Mouse (Mus musculus) c-Kit-negative CD71-positive TER-119-positive erythroid progenitor cells, embryonic 14.5 days (primary cell): Measurements from ENCODE around the gene Pnmal1.

ENCODE experiments used
- DNase-seq: peaks from one replicate; pipeline ENCODE4 v3.0.0-alpha.2; 2013; ENCODE audit warnings: low read depth, low spot score

Gene Pnmal1

DNA sequence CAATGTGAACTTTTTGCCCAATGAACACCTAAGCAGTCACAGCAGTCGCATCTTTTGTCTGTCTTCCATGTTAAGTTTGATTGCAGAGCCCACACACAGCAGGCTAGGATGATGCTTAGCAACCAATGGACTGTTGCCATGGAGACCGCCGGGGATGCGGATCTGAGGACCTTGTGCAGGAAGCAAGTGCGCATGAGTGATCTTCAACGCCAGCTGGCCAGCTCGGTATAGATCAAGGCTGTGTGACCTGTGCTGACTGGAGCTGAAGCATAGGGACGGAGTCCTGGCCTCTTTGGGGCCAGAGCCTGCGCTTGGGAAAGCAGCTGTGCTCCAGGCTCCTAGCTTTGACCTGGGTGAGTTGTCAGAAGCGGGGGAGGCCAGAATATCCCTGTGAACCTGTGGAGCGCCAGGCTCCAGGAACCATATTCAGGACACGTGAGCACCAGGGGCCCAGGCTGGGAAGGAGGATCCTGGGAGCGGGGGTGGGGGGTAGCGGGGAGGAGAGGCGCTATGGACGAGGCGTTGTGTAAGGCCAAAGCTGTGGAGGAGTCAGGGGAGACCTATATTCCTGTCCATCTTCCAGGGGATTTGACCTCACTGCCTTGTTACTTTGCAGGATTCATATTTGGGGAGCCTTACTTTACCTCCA, at the start of gene Pnmal1:
TSS of gene Pnmal1 (plus strand) at position 141 of the 649 bp plus-strand sequence.
- no peak for DNase-seq

DNA sequence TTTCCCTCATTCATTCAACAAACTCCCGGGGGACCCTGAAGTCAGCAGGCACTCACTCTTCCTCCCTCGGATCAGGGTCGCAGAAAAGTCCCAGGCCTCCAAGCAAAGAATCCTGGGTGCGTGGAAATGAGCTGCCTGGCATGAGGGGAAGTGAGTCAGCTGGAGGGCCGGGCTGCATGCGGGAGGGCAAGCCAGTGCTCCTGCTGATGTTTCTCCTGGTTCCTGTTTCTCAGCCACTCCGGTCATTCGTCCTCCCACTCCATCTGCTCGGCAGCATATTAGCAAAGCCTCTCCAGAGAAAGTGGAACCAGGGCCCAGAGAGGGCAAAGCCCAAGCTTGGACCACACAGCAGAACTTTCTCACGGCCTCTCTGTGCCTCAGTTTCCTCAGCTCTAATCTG, 49.6 kb upstream of the Pnmal1 start:
- DNase-seq = no peak

DNA sequence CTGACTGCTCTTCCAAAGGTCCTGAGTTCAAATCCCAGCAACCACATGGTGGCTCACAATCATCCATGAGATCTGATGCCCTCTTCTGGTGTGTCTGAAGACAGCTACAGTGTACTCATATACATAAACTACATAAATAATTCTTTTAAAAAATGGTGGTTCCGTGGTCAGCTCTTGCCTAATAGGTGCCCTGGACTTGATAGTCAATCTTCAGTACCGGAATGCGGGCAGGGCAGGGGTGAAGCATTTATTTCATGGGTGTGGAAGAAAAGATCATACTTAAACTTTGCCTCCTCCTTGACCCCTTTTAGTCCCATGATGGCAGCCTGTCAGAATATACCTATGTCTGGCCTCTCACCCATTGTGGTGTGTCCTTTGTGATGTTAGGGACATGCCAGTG, 47.6 kb upstream of the Pnmal1 start:
- DNase-seq = no peak

DNA sequence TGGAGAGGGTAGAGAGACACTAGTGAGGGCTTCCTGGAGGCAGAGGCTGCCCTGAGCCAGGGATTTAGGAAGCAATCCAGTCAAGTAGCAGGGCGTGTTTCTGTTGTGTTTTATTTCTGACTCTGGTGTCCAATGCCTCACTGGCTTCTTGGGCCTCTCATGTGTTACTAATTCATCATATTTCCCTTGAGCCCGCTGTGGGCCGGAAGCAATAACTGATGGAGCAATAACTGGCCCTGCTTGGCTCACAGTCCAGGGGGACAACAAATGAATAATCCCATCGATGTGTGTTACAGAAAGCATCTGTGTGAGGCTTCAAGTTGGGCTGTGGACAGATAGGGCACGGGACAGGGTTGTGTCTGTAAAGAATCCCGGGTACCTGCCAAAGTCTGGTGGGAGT, 47.1 kb upstream of the Pnmal1 start:
- no peak for DNase-seq

DNA sequence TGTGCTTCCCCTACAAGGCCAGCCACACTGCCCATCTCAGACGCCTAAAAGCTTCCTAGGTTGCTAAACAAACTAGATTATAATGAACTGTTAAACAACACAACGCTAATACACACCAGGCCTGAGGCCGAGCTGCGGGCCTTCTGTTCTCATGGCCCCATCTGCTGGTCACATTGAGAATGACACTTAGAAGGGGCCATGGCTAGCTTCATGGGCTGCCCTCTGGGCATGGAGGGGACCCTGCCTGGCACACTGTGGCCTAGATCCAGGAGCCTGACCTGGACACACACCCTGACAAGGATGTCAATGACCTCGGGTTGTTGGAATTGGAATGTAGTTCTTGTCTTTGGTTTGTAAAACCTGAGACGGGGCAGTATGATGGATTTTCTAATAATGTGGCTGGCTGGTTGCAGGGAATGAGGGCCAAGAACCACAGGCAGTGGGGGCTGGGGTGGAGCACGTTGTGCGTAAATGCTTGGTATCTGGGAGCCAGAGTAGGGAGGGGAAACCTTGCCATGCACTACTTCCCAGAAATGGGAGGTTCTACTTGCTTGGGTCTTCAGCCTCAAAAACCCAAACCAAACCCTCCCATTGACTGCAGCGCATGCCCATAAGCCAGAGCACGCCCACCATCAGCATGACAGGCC, 45.5 kb upstream of the Pnmal1 start:
- peak; percentile 32 for DNase-seq

DNA sequence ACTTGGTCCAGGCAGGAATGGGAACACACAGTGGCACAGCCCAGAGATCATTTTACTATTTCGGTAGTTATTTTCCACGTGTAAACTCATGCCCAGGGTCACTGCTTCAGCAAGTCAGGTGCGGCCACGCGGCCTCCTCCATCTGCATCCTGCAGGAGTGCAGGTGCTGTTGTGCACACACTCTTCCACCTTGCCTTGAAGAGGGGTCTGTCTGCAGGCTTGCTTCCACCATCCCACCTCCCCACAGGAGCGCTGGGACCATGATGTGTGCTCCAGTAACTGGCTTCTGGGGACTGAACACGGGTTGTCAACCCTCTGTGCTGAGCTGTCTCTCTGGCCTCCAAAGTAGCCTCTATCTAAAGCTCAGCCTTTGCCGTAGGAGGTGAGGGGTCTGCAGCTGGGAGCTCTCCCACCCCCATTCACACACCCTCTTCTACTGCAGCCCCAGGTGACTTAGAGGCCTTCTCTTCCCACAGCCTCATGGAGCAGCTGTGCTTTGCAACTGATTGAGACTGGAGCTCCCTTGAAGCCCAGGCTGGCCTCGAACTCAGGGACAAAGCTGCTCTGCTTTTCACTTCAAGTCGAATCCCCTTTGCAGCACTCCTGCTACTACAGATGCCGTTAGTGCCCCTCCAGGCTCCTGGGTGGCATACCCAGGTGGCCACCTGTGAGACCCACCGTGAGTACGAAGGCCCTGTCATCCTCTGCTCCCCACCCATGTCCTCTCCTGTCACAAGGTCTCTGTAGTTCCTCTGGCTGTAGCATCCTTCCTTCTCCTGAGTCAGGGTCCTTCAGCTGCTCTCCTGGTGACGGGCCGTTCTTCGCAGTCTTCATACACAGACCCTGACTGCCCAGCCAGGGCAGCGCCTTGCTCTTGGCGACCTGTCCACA, 44.8 kb upstream of the Pnmal1 start:
- DNase-seq = no peak

DNA sequence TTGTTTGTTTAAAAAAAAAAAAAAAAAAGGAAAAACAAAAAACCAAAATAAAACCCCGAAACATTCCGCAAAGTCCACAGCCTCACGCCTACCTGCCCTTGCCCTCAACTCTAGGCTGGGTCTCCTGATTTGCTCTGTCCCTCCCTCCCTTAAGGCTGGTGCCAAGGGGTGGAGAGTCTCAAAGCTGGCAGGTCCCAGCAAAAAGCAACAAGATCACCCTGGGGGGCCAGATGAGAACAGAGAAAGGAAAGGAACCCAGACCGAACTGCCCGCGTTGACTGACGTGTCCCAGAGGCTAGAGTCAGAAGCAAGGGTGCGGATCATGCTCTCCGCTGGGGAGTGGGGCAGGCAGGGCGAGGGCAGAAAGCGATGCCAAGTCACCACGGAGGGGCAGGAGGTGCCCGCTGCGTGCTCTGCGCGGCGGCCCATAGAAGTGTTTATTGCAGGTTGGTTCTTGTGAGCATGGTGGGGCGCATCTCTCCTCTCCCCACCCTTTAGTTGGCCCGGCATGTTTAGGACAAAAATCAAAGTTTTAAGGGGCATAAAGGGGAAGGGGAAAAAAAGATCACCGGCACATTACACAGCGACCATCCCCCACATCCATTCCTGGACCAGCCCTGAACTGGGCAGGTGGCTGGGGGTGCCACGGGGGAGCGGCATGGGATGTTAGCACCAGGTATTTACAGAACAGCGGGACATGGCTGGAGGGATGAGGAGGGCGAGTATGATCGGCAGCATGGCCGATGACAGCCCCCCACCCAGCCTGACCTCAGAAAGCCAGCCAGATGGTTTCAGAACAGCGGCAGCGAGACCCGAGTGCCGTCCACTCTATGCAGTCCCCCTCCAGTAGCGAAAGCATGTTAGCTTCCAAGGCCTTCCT, 43.8 kb upstream of the Pnmal1 start:
- DNase-seq = no peak

DNA sequence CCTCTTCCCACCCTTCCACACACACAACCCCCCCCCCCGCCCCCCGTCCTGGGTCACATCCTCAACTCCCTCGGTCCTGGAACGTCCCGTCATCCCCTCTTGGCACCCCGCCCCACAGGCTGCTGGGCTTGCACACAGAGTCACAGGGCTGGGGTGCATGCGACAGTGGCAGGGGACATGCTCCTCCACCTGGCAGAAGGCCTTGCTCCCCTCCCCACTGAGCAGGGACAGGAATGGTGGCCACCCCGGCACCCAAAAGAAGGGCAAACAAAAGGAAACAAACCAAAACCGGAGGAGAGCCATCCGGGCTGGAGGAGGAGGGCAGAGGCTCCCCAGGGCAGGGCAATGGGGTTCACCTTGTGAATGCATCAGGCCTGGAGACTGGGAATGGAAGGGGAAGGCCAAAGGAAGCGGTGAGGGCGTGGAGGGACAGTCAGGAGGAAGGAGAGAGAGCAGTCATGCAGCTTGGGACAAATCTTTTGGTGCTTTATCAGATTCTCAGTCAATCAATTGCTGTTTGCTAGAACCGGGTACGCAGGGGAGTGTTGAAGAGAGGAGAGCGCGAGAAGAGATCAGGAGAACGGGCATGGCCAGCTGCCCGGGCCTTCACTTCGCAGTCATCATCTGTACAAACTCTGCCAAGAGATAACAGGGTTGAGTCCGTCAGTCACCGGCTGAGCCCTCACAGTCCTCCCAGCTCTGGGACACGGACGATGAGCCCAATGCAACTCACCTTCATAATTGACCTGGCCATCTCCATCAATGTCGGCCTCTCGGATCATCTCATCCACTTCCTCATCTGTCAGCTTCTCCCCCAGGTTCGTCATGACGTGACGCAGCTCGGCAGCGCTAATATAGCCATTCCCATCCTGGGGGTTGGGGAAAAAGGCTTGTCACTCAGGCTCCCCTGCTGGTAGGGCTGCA, 42.9 kb upstream of the Pnmal1 start:
- DNase-seq = no peak

DNA sequence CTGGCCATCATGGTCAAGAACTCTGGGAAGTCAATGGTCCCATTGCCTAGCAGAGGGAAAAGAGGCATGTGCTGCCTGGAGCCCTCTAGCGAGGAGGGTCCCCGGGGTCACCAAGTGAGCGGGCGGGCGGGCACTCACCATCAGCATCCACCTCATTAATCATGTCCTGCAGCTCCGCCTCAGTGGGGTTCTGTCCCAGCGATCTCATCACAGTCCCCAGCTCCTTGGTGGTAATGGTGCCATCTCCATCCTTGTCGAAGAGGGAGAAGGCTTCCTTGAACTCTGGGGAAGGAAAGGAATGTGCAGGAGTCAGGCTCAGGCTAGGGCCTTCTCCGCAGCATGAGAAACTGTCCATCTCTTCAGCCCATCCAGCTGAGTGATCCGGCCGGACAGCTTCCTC, 42.0 kb upstream of the Pnmal1 start:
- no peak for DNase-seq

DNA sequence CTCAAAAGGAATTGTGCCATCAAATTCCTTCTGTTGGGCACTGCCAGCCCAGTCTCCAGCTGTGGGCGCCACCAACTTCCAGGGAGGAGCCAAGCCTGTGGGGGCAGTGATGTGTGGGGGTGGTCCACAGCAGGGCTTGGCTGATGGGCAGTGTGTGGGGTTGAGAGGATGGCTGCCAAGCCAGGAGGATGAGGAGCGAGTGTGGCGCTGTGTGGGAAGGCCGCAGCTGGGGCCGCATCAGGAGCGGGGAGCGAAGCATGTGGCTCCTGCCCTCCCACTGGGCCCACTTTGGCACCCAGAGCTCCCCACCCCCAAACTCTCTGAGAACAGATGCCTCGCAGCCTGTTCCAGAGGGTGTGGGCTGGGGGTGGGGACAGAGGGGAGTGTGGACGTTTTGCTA, 41.5 kb upstream of the Pnmal1 start:
- DNase-seq = no peak

DNA sequence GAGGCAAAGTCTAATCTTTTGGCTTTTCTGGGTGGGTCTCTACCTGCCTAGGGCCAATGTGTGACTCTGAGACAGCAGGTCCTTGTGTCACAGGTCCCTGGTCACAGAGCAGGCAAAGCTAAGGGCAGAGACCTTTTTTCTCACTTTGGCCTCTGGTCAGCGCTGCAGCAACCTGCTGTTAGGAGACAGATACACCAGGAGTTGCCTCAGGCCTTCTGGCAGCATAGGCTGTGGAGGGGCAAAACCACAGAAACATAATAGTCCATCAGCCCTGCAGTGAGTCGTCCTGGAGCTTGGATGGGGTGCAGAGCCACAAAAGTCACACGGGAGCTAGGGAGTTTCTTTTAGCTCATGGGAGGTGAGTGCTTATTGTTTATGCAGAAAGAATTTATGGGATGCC, 40.8 kb upstream of the Pnmal1 start:
- no peak for DNase-seq

DNA sequence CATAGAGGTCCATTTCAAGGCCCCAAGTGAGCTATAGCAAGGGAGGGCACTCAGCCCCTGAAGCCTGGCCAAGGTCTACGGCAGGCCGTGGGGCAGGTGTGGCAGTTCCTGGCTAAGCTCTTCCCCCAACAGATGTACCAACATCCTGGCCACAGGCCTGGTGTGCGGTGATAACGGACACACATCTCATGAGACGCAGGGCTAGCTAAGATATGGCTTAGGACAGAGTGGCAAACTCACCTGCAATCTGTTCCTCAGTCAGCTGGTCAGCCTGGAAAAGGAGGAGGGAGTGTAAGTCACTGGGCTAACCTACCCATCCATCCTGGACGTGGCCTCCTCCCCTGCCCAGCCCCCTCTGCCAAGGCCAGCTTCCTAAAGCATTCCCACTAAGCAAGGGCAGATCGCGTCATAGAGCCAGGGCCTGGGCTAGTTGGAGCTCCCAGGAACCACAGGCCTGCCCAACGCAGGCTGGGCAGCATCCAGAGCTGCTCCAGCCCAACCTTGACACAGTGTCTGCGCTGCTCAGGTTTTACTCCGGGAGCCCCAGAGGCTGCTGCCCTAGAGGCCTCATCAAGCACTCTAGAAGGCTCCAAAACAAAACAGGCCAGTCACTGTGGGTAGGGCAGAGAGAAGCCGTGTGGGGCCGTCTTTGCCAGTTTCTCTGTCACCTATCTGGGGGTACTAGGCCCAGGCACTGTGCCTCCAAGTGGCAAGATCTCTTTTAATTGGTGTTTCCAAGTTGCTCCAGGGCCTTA, 39.9 kb upstream of the Pnmal1 start:
- DNase-seq = no peak

DNA sequence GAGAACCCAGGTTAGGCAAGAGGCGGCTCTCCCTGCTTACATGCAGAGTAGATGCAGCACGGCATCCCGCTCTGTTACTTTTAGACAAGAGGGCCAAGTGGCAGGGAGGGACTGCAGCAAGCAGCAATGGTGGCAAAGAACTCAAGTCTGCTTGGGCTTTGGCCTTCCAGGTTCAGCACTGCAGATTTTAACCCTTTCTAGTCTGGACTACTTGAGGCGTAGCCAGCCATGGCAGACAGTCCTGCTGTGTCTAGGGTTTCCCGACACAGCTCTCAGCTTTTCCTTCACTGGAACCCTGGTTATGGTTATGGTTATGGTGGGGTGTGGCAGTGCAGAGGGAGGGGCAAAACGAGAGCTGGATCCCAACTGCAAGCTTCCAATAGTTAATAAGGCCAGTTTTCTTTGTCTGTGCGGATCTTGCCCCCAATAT, 39.3 kb upstream of the Pnmal1 start:
- DNase-seq = no peak

DNA sequence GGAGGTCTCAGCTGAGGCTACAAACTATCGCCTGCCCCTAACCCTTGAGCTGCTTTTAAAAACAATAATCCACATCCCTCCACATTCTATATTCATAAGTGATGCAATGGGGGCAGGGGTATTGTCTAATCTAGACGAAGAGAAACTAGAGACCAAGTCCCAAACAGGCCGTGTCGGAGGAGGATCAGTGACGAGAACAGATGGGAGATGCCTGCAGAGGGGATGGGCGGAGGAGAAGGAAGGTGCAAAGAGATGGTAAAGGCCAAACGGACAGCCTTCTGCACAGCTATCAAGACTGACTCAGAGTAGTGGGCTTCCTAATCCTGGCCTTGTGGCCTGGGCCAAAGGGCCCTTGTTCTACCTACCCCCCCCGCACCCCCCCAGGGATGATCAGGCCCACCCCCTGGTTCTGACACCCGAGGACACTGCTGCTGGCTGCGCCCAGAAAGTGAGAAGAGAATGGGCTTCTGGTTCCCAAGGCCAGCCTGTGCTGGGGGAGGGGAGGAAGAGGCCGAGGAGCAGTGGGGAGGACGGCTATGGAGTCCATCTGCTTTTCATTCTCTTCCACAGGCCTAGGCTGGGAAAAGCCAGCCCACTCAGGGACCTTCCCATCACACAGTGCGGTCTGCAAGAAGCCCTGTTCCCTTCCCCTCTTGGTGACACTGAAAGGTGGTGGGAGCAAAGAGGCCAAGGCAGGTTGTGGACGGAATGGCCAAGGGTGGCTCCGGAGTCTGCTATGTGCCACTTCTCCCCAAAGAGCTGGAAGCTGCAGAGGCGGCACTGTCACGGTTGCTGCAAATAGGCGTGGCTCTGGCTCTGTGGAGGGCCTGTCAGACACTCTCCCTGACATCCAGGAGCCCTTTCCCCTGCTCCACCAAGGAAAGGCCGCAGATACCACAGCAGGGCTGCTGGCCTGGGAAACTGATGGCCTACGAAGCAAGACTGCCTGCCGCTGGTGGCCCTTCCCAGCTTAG, 38.4 kb upstream of the Pnmal1 start:
- no peak for DNase-seq

DNA sequence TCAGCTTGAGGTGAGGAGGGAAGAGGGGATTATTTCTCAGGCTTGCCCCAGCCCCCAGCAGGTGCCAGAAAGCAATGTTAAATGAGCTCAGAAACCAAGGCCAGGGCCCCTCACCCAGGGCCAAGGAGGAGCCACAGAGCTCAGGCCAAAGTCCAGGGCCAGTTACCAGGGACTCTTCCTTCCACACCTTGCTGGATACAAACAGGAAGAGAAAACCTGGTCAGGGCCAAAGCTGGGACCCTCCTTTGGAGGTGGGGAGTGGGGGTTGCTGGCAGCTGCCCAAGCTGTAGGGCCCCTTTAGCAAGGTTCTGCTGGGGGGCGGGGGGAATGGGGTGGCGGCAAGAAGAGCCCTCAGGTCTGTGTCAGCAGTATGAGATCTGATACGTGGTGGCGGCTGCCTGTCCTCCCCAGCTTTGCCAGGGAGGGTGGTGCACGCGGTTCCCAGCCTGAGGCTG, 37.6 kb upstream of the Pnmal1 start:
- no peak for DNase-seq

DNA sequence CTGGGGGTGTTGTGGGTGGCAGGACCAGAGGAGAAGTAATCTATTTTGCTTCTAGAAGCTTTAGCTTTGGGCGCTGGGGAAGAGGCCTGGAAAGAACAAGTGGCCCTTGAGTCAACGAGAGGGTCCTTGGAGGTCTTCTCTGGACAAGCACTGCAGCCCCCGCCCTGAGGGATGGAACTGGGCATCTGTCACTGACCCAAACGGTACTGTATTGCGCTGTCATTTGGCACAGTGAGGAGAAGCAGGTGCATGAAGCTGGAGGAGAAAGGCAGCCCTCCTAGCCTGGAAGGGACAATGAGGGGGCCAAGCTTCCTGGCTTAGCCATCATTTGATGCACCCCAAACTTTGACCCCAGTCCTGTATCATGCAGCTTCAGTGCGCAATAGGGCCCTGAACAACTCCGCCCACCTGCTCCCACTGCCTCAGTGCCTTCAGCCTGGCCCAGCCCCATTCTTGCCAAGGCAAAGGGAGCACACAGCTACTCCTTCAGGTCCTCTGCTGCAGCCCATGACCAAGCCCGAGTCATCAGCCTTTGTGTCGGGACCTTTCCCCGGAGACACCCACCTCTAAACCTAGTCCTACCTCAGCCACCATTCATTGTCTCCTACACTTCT, 37.0 kb upstream of the Pnmal1 start:
- DNase-seq = no peak

DNA sequence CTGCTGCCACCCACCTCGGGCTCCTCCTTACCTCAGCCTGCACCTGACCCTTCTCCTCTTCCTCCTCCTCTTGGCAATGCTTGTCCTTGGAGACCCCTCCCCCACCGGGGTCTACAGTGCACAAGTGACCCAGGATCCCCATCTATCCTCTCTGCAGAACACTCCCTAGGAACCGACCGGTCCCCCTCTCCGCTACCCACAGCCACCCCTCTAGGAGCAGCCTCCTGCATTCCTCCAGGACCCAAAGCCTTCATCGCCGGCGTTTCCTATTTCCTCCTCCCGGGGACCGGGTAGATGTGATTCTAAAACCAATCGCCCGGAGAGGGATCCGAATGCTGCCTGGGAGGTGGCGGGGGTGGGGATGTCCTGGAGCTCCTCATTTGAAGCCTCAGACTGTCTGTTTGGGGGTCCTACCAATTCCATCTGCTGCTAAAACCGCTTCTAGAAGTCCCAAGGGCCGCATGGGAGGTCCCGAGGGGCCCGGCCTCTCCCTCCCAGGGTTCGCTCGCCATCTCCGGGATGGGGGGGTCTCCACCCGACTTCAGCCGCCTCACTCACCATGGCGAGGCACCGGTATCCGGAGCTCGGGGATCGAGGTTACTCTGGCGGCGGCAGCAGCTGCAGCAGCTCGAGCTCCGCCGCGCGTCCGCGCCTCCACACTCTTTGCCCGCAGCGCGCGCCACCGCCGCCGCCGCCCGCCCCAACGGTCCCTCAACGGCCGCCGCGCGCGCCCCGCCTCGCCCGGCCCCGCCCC, 36.0 kb upstream of the Pnmal1 start:
- no peak for DNase-seq
